Mouse (Mus musculus): Measurements from ENCODE around the gene Npff.

- TF ChIP-seq CTCF (IDR thresholded peaks at IDR 0.05; ENCODE audit: low read depth) (no peak), EP300 (optimal IDR thresholded peaks at IDR 0.05) (no peak)
Measured at GRCm38 (mm10) chr15:102500479-102500878, 24.3 kb downstream of the Npff start.

Measured in stomach, postnatal 0 days (tissue).